Mouse (Mus musculus) urinary bladder, postnatal 25 days (tissue): ENCODE measurements around the gene Hsf2bp.

Experiments used
- DNase-seq: peaks from one replicate; pipeline ENCODE4 v3.0.0; 2022; ENCODE audit warnings: low spot score

Gene Hsf2bp

GRCm38 (mm10) chr17:31905201-31905790, 130.9 kb downstream of the Hsf2bp start:
- DNase-seq = no peak

DNA sequence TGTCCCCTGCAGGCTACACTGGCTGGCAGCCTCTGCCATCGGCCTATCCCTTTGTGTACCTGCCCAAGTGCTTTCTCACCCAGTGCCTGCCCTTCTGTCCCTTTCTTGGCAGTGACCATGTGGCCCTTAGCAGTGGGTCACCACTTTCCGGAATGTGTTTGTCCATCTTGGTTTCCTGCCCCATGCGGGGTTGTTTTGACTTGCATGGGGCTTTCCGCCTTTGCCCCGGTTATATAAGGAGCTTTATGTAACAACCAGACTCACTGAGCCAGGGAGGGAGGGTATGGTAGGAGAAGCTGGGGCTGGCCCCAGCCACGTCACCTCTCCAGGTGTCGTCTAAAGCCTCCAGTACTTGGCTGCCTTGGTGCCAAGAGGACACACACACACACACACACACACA, 132.1 kb downstream of the Hsf2bp start:
- DNase-seq = no peak

GRCm38 (mm10) chr17:31902630-31903198, 133.4 kb downstream of the Hsf2bp start:
- no peak for DNase-seq

GRCm38 (mm10) chr17:31901461-31902204, 134.5 kb downstream of the Hsf2bp start:
- no peak for DNase-seq

DNA sequence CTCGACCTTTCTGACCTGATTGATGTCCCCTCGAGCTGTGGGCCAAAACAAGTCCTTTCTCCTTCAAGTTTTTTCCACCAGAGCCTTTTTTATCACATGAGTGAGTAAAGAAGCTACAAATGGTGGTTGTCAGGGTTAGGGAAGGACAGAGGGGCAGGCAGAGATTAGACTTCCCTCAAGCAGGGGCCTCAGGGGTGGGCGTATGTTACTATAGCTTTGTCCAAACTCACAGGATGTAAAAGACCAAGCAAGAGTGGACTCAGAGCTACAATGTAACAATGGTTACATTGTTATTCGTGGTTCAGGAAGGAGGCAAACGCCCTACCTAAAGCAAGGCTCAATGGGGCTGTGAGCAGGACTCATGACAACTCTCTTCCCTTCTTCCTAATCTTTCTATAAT, 137.2 kb downstream of the Hsf2bp start:
- DNase-seq = no peak

DNA sequence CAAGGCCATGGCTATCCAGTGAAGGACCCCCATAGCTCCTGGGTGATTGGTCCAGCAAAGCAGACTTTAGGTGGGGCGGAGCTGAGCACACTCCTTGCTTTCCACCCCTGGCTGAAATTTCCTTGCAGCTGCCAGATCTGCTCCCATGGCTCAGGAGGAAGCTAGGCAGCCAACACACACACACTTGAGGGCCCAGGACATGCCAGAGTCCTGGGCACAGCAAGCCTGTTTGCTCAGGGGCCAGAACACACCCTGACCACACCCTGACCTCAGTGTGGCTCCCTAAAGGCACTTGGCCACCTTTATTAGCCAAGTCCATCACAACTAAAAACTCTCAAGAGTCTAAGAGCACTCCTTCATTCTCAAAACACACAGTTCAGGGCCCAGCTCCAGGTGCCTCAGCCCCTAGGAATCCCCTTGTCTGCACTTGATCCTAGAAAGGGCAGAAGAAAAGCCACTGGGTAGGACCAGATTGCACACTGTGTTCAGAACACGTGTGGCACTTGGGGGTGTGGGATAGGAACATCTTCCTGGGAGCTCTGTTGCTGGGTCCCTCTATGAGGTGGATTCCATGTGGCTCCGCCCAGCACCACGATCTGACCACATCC, 138.9 kb downstream of the Hsf2bp start:
- no peak for DNase-seq

- DNase-seq = no peak
Measured at GRCm38 (mm10) chr17:31896751-31897150, 139.4 kb downstream of the Hsf2bp start.

- DNase-seq = no peak
Measured at GRCm38 (mm10) chr17:31896311-31896710, 139.8 kb downstream of the Hsf2bp start.
